Mouse (Mus musculus) intestine, embryonic 16.5 days (tissue): ENCODE measurements around the gene Cd209g. TPM values are rescaled to one million over a fixed set of nuclear protein-coding genes. Genes with fewer than 3 reads are reported as not detected.
A peak's percentile ranks its signal among the peaks of the same experiment; 100 is the strongest.

Experiments
- ATAC-seq: fragments of 200-750 bp; cut with Nextera tagmentation; 2 replicates; pipeline ENCODE4 v1.8.0; 2017; ENCODE audit warnings: moderate TSS enrichment, moderate library complexity
- H3K27ac ChIP-seq: fragments of 300-500 bp; sonication (generic); 2 replicates; pipeline ENCODE4 v1.5.1; 2014; ENCODE audit warnings: mild to moderate bottlenecking, low read length
- H3K27me3 ChIP-seq: fragments of 300-500 bp; sonication (generic); replicated peaks from 2 replicates; pipeline ENCODE4 v1.6.1; 2014; ENCODE audit warnings: low read length, control low read depth, mixed read lengths; ENCODE audit not compliant: control insufficient read depth, insufficient read depth
- H3K36me3 ChIP-seq: fragments of 300-500 bp; sonication (generic); 2 replicates; pipeline ENCODE4 v1.6.1; 2014; ENCODE audit warnings: low read length, control low read depth; ENCODE audit not compliant: control insufficient read depth, insufficient read depth
- H3K4me1 ChIP-seq: fragments of 300-500 bp; sonication (generic); 2 replicates; pipeline ENCODE4 v1.6.1; 2014; ENCODE audit warnings: low read length, control low read depth, mixed read lengths; ENCODE audit not compliant: control insufficient read depth, insufficient read depth
- H3K4me2 ChIP-seq: fragments of 300-500 bp; sonication (generic); 2 replicates; pipeline ENCODE4 v1.6.1; 2014; ENCODE audit warnings: low read depth, low read length, control low read depth
- H3K4me3 ChIP-seq: fragments of 300-500 bp; sonication (generic); 2 replicates; pipeline ENCODE4 v1.5.1; 2014; ENCODE audit warnings: mild to moderate bottlenecking, low read length
- H3K9ac ChIP-seq: fragments of 300-500 bp; sonication (generic); 2 replicates; pipeline ENCODE4 v1.6.1; 2014; ENCODE audit warnings: low read depth, low read length
- H3K9me3 ChIP-seq: fragments of 300-500 bp; sonication (generic); 2 replicates; pipeline ENCODE4 v1.6.1; 2016; ENCODE audit warnings: low read length, control low read depth; ENCODE audit not compliant: control insufficient read depth
- WGBS: fragments of 180-500 bp; shearing (Covaris S2); extraction: QIAGEN DNeasy Blood & Tissue Kit; methylation state at CpG from one replicate; pipeline ENCODE4 v1.1.7; 2014; 5-methylcytosine and 5-hydroxymethylcytosine counted together
- polyA plus RNA-seq: library from polyadenylated mRNA; unstranded; fragments of >200 nt; fragmentation: Nextera tagmentation; extraction: Ambion mirVana; gene quantifications from 2 replicates; pipeline ENCODE4 v1.2.1, GENCODE M21; 2015

Cd209g gene
- polyA plus RNA-seq, 1 experiment from 2014 or later: not detected

DNA sequence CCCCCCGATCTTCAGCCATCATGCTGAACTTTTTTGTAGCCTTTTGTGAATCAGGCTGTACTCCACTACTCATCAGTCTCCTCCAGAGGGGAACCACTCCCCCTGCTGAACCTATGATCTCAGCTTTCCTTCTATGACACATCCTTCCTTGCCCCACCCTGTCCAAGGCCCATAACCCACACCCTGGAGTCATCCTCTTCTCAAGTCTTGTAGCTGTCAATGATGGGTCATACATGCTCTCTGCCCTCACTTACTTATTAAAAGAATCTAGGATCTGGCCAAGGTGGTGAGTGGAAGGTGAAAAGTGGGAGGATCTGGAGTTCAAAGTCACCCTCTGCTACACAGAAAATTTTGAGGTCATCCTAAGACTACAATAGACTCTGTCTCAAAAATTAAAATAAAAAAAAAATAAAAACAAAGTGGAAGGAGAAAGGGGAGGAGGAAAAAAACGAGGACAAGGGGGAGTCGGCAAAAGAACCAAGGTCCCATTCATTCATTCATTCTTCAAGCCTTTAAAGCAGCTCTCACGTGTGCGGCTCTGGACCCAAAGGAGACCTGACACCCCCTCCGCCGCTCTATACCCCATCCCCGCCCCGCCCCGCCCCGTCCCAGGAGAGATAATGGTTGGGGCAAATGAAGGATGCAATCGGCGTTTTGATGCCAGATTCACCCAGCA is 31.4 kb downstream of the Cd209g start:
- Histone ChIP-seq H3K36me3 (no peaks in the 10 kb centered on the region), H3K27me3 (no peaks in the 10 kb centered on the region), H3K4me2 (peak overlapping the region; percentile 63), H3K4me3 (peak overlapping the region; percentile 84), H3K9me3 (no peaks in the 10 kb centered on the region), H3K4me1 (peaks cover 3% of the 10 kb centered on the region; the same call in 1 of the 2 replicates), H3K9ac (peak overlapping the region; percentile 68), H3K27ac (no peak overlapping the region)
- ATAC-seq: no peak
- 7% methylated on average over 13 of the region's 13 CpGs for WGBS

GRCm38 (mm10) chr8:4165852-4166751 is 32.2 kb downstream of the Cd209g start, which contains the start of gene Evi5l:
Gene Evi5l, plus strand, starts transcription at chr8:4166567.
- Histone ChIP-seq H3K9ac (peak within 1 kb of the TSS; percentile 84), H3K27ac (no peak within 1 kb of the TSS), H3K9me3 (no peaks in the 10 kb centered on the region), H3K36me3 (no peaks in the 10 kb centered on the region), H3K27me3 (no peaks in the 10 kb centered on the region), H3K4me1 (peaks cover 3% of the 10 kb centered on the region; the same call in 1 of the 2 replicates), H3K4me3 (peak within 1 kb of the TSS; percentile 84), H3K4me2 (peak within 1 kb of the TSS; percentile 85)
- peak; percentile 99 for ATAC-seq
- under 1% methylated on average over 51 of the region's 51 CpGs for WGBS

DNA sequence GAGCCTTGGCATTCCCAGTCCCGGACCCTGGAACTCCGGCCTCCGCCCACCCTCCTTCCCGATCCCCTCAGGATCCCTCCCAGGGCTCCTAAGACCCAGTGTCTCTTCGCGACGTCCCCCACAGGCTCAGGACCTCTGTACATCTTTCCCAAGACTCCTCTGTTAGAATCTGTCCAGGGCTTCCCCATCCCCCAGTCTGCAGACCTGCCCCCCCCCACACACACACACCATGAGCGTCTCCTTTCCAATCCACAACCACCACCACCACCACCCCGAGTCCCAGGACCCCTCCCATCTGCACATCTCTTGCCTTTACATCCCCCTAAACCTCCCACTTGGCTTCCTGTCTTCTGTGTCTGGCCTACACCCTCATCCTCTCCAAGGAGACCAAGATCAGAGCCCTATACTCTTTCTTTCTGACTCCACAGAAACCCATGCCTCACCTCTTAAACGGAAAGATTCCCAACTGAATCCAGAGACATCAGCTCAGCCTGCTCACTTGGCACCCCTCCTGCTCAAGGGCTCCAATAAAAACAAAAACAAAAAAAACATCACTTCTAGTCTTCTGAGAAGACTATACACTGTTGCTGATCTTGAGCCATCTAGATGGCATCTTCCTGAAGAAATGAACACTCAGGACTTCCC is 33.1 kb downstream of the Cd209g start:
- Histone ChIP-seq H3K36me3 (no peaks in the 10 kb centered on the region), H3K27ac (no peak overlapping the region), H3K4me2 (peak overlapping the region; percentile 85), H3K27me3 (no peaks in the 10 kb centered on the region), H3K9me3 (no peaks in the 10 kb centered on the region), H3K4me1 (peaks cover 3% of the 10 kb centered on the region; the same call in 1 of the 2 replicates), H3K9ac (peak overlapping the region; percentile 84), H3K4me3 (peak overlapping the region; percentile 84)
- 9% methylated on average over 10 of the region's 10 CpGs for WGBS
- no peak for ATAC-seq

- Histone ChIP-seq H3K4me2 (no peak overlapping the region), H3K4me3 (no peak overlapping the region), H3K27ac (no peak overlapping the region), H3K4me1 (peaks cover 3% of the 10 kb centered on the region; the same call in 1 of the 2 replicates), H3K27me3 (no peaks in the 10 kb centered on the region), H3K36me3 (no peaks in the 10 kb centered on the region), H3K9me3 (no peaks in the 10 kb centered on the region), H3K9ac (no peak overlapping the region)
- no peak for ATAC-seq
- WGBS: 92% methylated on average over 1 of the region's 1 CpGs
These were observed 34.0 kb downstream of the Cd209g start for GRCm38 (mm10) chr8:4167918-4168317.

- Histone ChIP-seq H3K27ac (no peak overlapping the region), H3K9ac (no peak overlapping the region), H3K4me3 (no peak overlapping the region), H3K27me3 (no peaks in the 10 kb centered on the region), H3K4me2 (no peak overlapping the region), H3K4me1 (no peaks in the 10 kb centered on the region), H3K9me3 (no peaks in the 10 kb centered on the region), H3K36me3 (no peaks in the 10 kb centered on the region)
- no peak for ATAC-seq
- 69% methylated on average over 3 of the region's 3 CpGs for WGBS
These were observed 38.6 kb downstream of the Cd209g start for GRCm38 (mm10) chr8:4172486-4172885.

DNA sequence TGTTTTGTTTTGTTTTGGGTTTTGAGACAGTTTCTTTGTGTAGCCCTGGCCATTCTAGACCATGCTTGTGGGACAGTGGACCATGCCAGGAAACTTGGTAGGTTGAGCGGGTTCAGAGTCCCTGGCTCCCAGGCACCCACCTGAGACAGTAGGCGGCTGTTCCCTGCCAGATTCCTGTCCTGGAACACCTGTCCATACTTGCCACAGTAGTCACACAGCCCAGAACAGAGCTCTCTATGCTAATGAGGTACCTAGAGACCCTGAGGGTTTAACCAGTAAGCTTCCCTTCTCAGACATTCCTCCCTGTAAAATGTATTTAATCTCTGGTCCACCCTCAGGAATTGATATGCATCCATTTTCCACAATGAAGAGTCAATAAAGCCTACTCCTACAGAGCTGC is 40.1 kb downstream of the Cd209g start:
- H3K4me1 ChIP-seq: no peaks in the 10 kb centered on the region
- 74% methylated on average over 2 of the region's 2 CpGs for WGBS
- no peaks in the 10 kb centered on the region for H3K9me3 ChIP-seq
- H3K27me3 ChIP-seq: no peaks in the 10 kb centered on the region
- H3K36me3 ChIP-seq: no peaks in the 10 kb centered on the region
- no peak for ATAC-seq
- no peak overlapping the region for H3K9ac ChIP-seq
- H3K4me2 ChIP-seq: no peak overlapping the region
- H3K27ac ChIP-seq: no peak overlapping the region
- no peak overlapping the region for H3K4me3 ChIP-seq

GRCm38 (mm10) chr8:4183409-4183808 is 49.5 kb downstream of the Cd209g start:
- ATAC-seq: no peak
- Histone ChIP-seq H3K36me3 (0 out of 2 replicates have a peak, but pooled peaks cover 2% of the 10 kb centered on the region), H3K9ac (no peak overlapping the region), H3K27me3 (no peaks in the 10 kb centered on the region), H3K4me3 (no peak overlapping the region), H3K27ac (no peak overlapping the region), H3K9me3 (no peaks in the 10 kb centered on the region), H3K4me1 (no peaks in the 10 kb centered on the region), H3K4me2 (no peak overlapping the region)
- WGBS: 86% methylated on average over 8 of the region's 8 CpGs

GRCm38 (mm10) chr8:4186151-4186550 is 52.3 kb downstream of the Cd209g start:
- H3K4me1 ChIP-seq: no peaks in the 10 kb centered on the region
- 82% methylated on average over 2 of the region's 2 CpGs for WGBS
- H3K9ac ChIP-seq: no peak overlapping the region
- H3K9me3 ChIP-seq: no peaks in the 10 kb centered on the region
- no peak for ATAC-seq
- no peak overlapping the region for H3K4me3 ChIP-seq
- H3K36me3 ChIP-seq: 0 out of 2 replicates have a peak, but pooled peaks cover 2% of the 10 kb centered on the region
- no peak overlapping the region for H3K27ac ChIP-seq
- no peak overlapping the region for H3K4me2 ChIP-seq
- H3K27me3 ChIP-seq: no peaks in the 10 kb centered on the region
